Mouse (Mus musculus) left cerebral cortex, adult 8-10 months (tissue): ENCODE measurements at regions not wholly inside any gene's neighbourhood (a gene's known extent, or its start where the extent isn't known, plus 50 kb on each side); places are given as distances from the start of the nearest gene placed in this dataset.
A peak's percentile ranks its signal among the peaks of the same experiment; 100 is the strongest.

Experiments used
- DNase-seq, 2 experiments: peaks; one replicate each; pipeline ENCODE4 v3.0.0; 2022; ENCODE audit warnings: low spot score in 2 of 2

- no peak for DNase-seq
These were observed 1732.6 kb upstream of the Gm6569 start for GRCm38 (mm10) chr15:72101730-72102129.

- DNase-seq, result no peak
These were observed 1728.4 kb upstream of the Gm6569 start for GRCm38 (mm10) chr15:72105830-72106413.

- DNase-seq, result no peak
These were observed 1723.8 kb upstream of the Gm6569 start for GRCm38 (mm10) chr15:72110520-72110919.

GRCm38 (mm10) chr15:72116772-72117171 lies 1717.6 kb upstream of the Gm6569 start:
- no peak for DNase-seq

- no peak for DNase-seq
These were observed 1700.1 kb upstream of the Gm6569 start for GRCm38 (mm10) chr15:72134226-72134625.

GRCm38 (mm10) chr15:72135992-72136617 lies 1698.3 kb upstream of the Gm6569 start:
- DNase-seq, result no peak

- DNase-seq, result no peak
These were observed 1694.2 kb upstream of the Gm6569 start for GRCm38 (mm10) chr15:72140122-72140521.

- no peak for DNase-seq
These were observed 1683.8 kb upstream of the Gm6569 start for GRCm38 (mm10) chr15:72150581-72150980.

GRCm38 (mm10) chr15:72158505-72158904 lies 1675.9 kb upstream of the Gm6569 start:
- DNase-seq, result no peak

GRCm38 (mm10) chr15:72200861-72201260 lies 1633.5 kb upstream of the Gm6569 start:
- no peak for DNase-seq

GRCm38 (mm10) chr15:72201791-72202190 lies 1632.6 kb upstream of the Gm6569 start:
- no peak for DNase-seq

GRCm38 (mm10) chr15:72205240-72205799 lies 1629.0 kb upstream of the Gm6569 start:
- no peak for DNase-seq

- peak; percentile 81 to 84 for DNase-seq
These were observed 1628.4 kb upstream of the Gm6569 start for GRCm38 (mm10) chr15:72205950-72206349.

GRCm38 (mm10) chr15:72207589-72207988 lies 1626.8 kb upstream of the Gm6569 start:
- no peak for DNase-seq

GRCm38 (mm10) chr15:72208076-72208475 lies 1626.3 kb upstream of the Gm6569 start:
- DNase-seq, result peak in 1 of 2 experiments; percentile 11

- DNase-seq, result peak in 1 of 2 experiments; percentile 11
These were observed 1625.4 kb upstream of the Gm6569 start for GRCm38 (mm10) chr15:72208973-72209372.

- DNase-seq, result no peak
These were observed 1616.6 kb upstream of the Gm6569 start for GRCm38 (mm10) chr15:72217731-72218130.

- DNase-seq, result no peak
These were observed 1614.4 kb upstream of the Gm6569 start for GRCm38 (mm10) chr15:72219985-72220384.

- no peak for DNase-seq
These were observed 1613.6 kb upstream of the Gm6569 start for GRCm38 (mm10) chr15:72220786-72221185.

- DNase-seq, result peak in 1 of 2 experiments; percentile 17
These were observed 1602.0 kb upstream of the Gm6569 start for GRCm38 (mm10) chr15:72232355-72232754.

- DNase-seq, result no peak
These were observed 1569.7 kb upstream of the Gm6569 start for GRCm38 (mm10) chr15:72264619-72265018.

GRCm38 (mm10) chr15:72283846-72284245 lies 1550.5 kb upstream of the Gm6569 start:
- no peak for DNase-seq

- DNase-seq, result no peak
These were observed 1537.7 kb upstream of the Gm6569 start for GRCm38 (mm10) chr15:72296648-72297047.
